Comparison of ENCODE assay signal across 22 mouse cellular contexts in genomic region chr2:140330508-140331306, GRCm38 (mm10). TPM values are rescaled to one million over a fixed set of nuclear protein-coding genes. Genes with fewer than 3 reads are reported as not detected.
"Had no signal": no experiment of that assay in that cellular context is flagged by ENCODE, and none has a peak within 500 bp of the region (broad histone marks: within the 10 kb centered on the region; RNA-seq: fewer than 3 reads in every experiment).

No protein-coding gene starts in this region.

- H3K4me2 ChIP-seq: kidney, embryonic 15.5 days; liver, embryonic 11.5 days; liver, embryonic 15.5 days; midbrain, embryonic 13.5 days; neural tube, embryonic 15.5 days had no signal

- H3K9me3 ChIP-seq: kidney, embryonic 15.5 days; limb, embryonic 10.5 days; liver, embryonic 15.5 days; midbrain, embryonic 13.5 days; neural tube, embryonic 15.5 days had no signal

- ATAC-seq: midbrain, embryonic 13.5 days had no signal

- H3K4me1 ChIP-seq: kidney, embryonic 15.5 days; limb, embryonic 10.5 days; liver, embryonic 15.5 days; midbrain, embryonic 13.5 days; neural tube, embryonic 15.5 days had no signal

- H3K27ac ChIP-seq: kidney, embryonic 15.5 days; left cerebral cortex, adult 2 months; limb, embryonic 10.5 days; liver, embryonic 15.5 days; midbrain, embryonic 13.5 days; neural tube, embryonic 15.5 days had no signal

- H3K36me3 ChIP-seq: kidney, embryonic 15.5 days; limb, embryonic 10.5 days; liver, embryonic 15.5 days; midbrain, embryonic 13.5 days; neural tube, embryonic 15.5 days had no signal

- H3K9ac ChIP-seq: kidney, embryonic 15.5 days; liver, embryonic 15.5 days; midbrain, embryonic 13.5 days; neural tube, embryonic 15.5 days had no signal

- H3K4me3 ChIP-seq: kidney, embryonic 15.5 days; left cerebral cortex, adult 2 months; limb, embryonic 10.5 days; liver, embryonic 15.5 days; midbrain, embryonic 13.5 days; myocyte; neural tube, embryonic 15.5 days had no signal

- DNase-seq: kidney, adult 2 months; kidney, postnatal 14 days; lung, postnatal 14 days; right cerebral cortex, adult 18-20 months; right cerebral cortex, postnatal 25 days; thymus, adult 2 months; thymus, postnatal 4 days had no signal

- H3K27me3 ChIP-seq: kidney, embryonic 15.5 days; liver, embryonic 15.5 days; midbrain, embryonic 13.5 days; neural tube, embryonic 15.5 days had no signal

RNA-seq across cellular contexts. Expression of gene Sel1l2, which starts 58.8 kb away (rescaled TPM):
- total RNA-seq: layer of hippocampus, postnatal 25 days; left cerebral cortex, adult 2 months; left cerebral cortex, postnatal 14 days; megakaryocyte progenitor cell, adult 5-6 weeks had no signal
- polyA plus RNA-seq: kidney, adult 2 months; kidney, embryonic 15.5 days; large intestine, adult 2 months; limb, embryonic 10.5 days; limb, embryonic 14.5 days; liver, embryonic 11.5 days; liver, embryonic 15.5 days; midbrain, embryonic 13.5 days; myocyte; neural tube, embryonic 11.5 days; neural tube, embryonic 15.5 days; small intestine, adult 2 months; thymus, adult 2 months had no signal
